Mouse (Mus musculus): ENCODE data around the gene Notch2. TPM values are rescaled to one million over a fixed set of nuclear protein-coding genes. Genes with fewer than 3 reads are reported as not detected.

The Notch2 gene
- polyA plus RNA-seq, 1 experiment from 2014 or later: 33.8 TPM

GRCm38 (mm10) chr3:98003558-98003957 lies 9.8 kb upstream of the Notch2 start:
- WGBS: 81% methylated on average over 4 of the region's 4 CpGs
- Histone ChIP-seq H3K27me3 (no peaks in the 10 kb centered on the region), H3K9me3 (replicated peaks) (no peaks in the 10 kb centered on the region), H3K9ac (no peak overlapping the region), H3K4me2 (no peak overlapping the region), H3K36me3 (no peaks in the 10 kb centered on the region), H3K27ac (no peak overlapping the region), H3K4me3 (replicated peaks) (no peak overlapping the region), H3K4me1 (no peaks in the 10 kb centered on the region)
- no peak for ATAC-seq (replicated peaks; ENCODE audit: low FRiP score)

- H3K36me3 ChIP-seq: no peaks in the 10 kb centered on the region
- no peak overlapping the region for H3K27ac ChIP-seq
- ATAC-seq (replicated peaks; ENCODE audit: low FRiP score): no peak
- no peaks in the 10 kb centered on the region for H3K27me3 ChIP-seq
- 64% methylated on average over 3 of the region's 3 CpGs for WGBS
- no peaks in the 10 kb centered on the region for H3K9me3 ChIP-seq (replicated peaks)
- H3K9ac ChIP-seq: no peak overlapping the region
- H3K4me2 ChIP-seq: no peak overlapping the region
- no peak overlapping the region for H3K4me3 ChIP-seq (replicated peaks)
- no peaks in the 10 kb centered on the region for H3K4me1 ChIP-seq
Measured at GRCm38 (mm10) chr3:98004231-98004630, 9.1 kb upstream of the Notch2 start.

GRCm38 (mm10) chr3:98005306-98005705 lies 8.0 kb upstream of the Notch2 start:
- Histone ChIP-seq H3K4me1 (no peaks in the 10 kb centered on the region), H3K27me3 (no peaks in the 10 kb centered on the region), H3K4me2 (no peak overlapping the region), H3K9ac (no peak overlapping the region), H3K36me3 (no peaks in the 10 kb centered on the region), H3K4me3 (replicated peaks) (no peak overlapping the region), H3K9me3 (replicated peaks) (no peaks in the 10 kb centered on the region), H3K27ac (no peak overlapping the region)
- 75% methylated on average over 5 of the region's 5 CpGs for WGBS
- ATAC-seq (replicated peaks; ENCODE audit: low FRiP score): no peak

GRCm38 (mm10) chr3:98006046-98006691 lies 7.2 kb upstream of the Notch2 start:
- H3K27ac ChIP-seq: no peak overlapping the region
- 85% methylated on average over 8 of the region's 8 CpGs for WGBS
- no peak overlapping the region for H3K4me3 ChIP-seq (replicated peaks)
- H3K9me3 ChIP-seq (replicated peaks): no peaks in the 10 kb centered on the region
- H3K4me2 ChIP-seq: no peak overlapping the region
- H3K27me3 ChIP-seq: no peaks in the 10 kb centered on the region
- H3K36me3 ChIP-seq: no peaks in the 10 kb centered on the region
- ATAC-seq (replicated peaks; ENCODE audit: low FRiP score): no peak
- H3K9ac ChIP-seq: no peak overlapping the region
- no peaks in the 10 kb centered on the region for H3K4me1 ChIP-seq

- Histone ChIP-seq H3K9me3 (replicated peaks) (no peaks in the 10 kb centered on the region), H3K4me2 (no peak overlapping the region), H3K4me1 (no peaks in the 10 kb centered on the region), H3K36me3 (no peaks in the 10 kb centered on the region), H3K27me3 (no peaks in the 10 kb centered on the region), H3K4me3 (replicated peaks) (no peak overlapping the region), H3K9ac (no peak overlapping the region), H3K27ac (no peak overlapping the region)
- no peak for ATAC-seq (replicated peaks; ENCODE audit: low FRiP score)
- 87% methylated on average over 5 of the region's 5 CpGs for WGBS
Measured at GRCm38 (mm10) chr3:98006973-98007372, 6.4 kb upstream of the Notch2 start.

- Histone ChIP-seq H3K9me3 (replicated peaks) (no peaks in the 10 kb centered on the region), H3K4me3 (replicated peaks) (no peak overlapping the region), H3K27me3 (no peaks in the 10 kb centered on the region), H3K27ac (no peak overlapping the region), H3K4me1 (0 out of 2 replicates have a peak, but pooled peaks cover 3% of the 10 kb centered on the region), H3K36me3 (no peaks in the 10 kb centered on the region), H3K4me2 (no peak overlapping the region), H3K9ac (no peak overlapping the region)
- WGBS: 78% methylated on average over 6 of the region's 6 CpGs
- ATAC-seq (replicated peaks; ENCODE audit: low FRiP score): no peak
Measured at GRCm38 (mm10) chr3:98008143-98008542, 5.2 kb upstream of the Notch2 start.

GRCm38 (mm10) chr3:98009190-98009840 lies 4.0 kb upstream of the Notch2 start:
- no peak overlapping the region for H3K4me2 ChIP-seq
- no peak overlapping the region for H3K4me3 ChIP-seq (replicated peaks)
- H3K36me3 ChIP-seq: no peaks in the 10 kb centered on the region
- no peak overlapping the region for H3K27ac ChIP-seq
- no peak for ATAC-seq (replicated peaks; ENCODE audit: low FRiP score)
- H3K4me1 ChIP-seq: 0 out of 2 replicates have a peak, but pooled peaks cover 4% of the 10 kb centered on the region
- H3K9me3 ChIP-seq (replicated peaks): no peaks in the 10 kb centered on the region
- WGBS: 70% methylated on average over 7 of the region's 7 CpGs
- no peak overlapping the region for H3K9ac ChIP-seq
- H3K27me3 ChIP-seq: no peaks in the 10 kb centered on the region

GRCm38 (mm10) chr3:98013086-98013400 lies 284 bp upstream of the Notch2 start:
- Histone ChIP-seq H3K9ac (peak overlapping the region; percentile 38; the same call in 1 of the 2 replicates), H3K36me3 (no peaks in the 10 kb centered on the region), H3K4me3 (replicated peaks) (peak overlapping the region; percentile 97), H3K4me1 (peaks cover 41% of the 10 kb centered on the region), H3K4me2 (peak overlapping the region; percentile 64), H3K9me3 (replicated peaks) (no peaks in the 10 kb centered on the region), H3K27ac (0 out of 2 replicates have a peak overlapping the region, but pooled peaks have one; percentile 97), H3K27me3 (no peaks in the 10 kb centered on the region)
- under 1% methylated on average over 18 of the region's 18 CpGs for WGBS
- no peak for ATAC-seq (replicated peaks; ENCODE audit: low FRiP score)

GRCm38 (mm10) chr3:98015205-98016171 lies 2.2 kb downstream of the Notch2 start:
- H3K4me2 ChIP-seq: peak overlapping the region; percentile 64
- WGBS: 57% methylated on average over 14 of the region's 14 CpGs
- H3K9me3 ChIP-seq (replicated peaks): no peaks in the 10 kb centered on the region
- 0 out of 2 replicates have a peak overlapping the region, but pooled peaks have one; percentile 14 for H3K9ac ChIP-seq
- H3K4me1 ChIP-seq: peaks cover 65% of the 10 kb centered on the region
- peak overlapping the region; percentile 97 for H3K4me3 ChIP-seq (replicated peaks)
- H3K27me3 ChIP-seq: no peaks in the 10 kb centered on the region
- no peak overlapping the region; the same call in 1 of the 2 replicates for H3K27ac ChIP-seq
- ATAC-seq (replicated peaks; ENCODE audit: low FRiP score): no peak
- H3K36me3 ChIP-seq: no peaks in the 10 kb centered on the region

GRCm38 (mm10) chr3:98016901-98017591 lies 3.7 kb downstream of the Notch2 start:
- Histone ChIP-seq H3K4me3 (replicated peaks) (peak overlapping the region; percentile 97; the same call in 1 of the 2 replicates), H3K36me3 (no peaks in the 10 kb centered on the region), H3K9me3 (replicated peaks) (no peaks in the 10 kb centered on the region), H3K27me3 (no peaks in the 10 kb centered on the region), H3K4me1 (peaks cover 78% of the 10 kb centered on the region), H3K4me2 (peak overlapping the region; percentile 64), H3K9ac (0 out of 2 replicates have a peak overlapping the region, but pooled peaks have one; percentile 19), H3K27ac (peak overlapping the region; percentile 62)
- no peak for ATAC-seq (replicated peaks; ENCODE audit: low FRiP score)
- WGBS: 63% methylated on average over 5 of the region's 5 CpGs

GRCm38 (mm10) chr3:98018187-98018586 lies 4.9 kb downstream of the Notch2 start:
- H3K4me1 ChIP-seq: peaks cover 79% of the 10 kb centered on the region
- H3K4me2 ChIP-seq: 0 out of 2 replicates have a peak overlapping the region, but pooled peaks have one; percentile 64
- no peaks in the 10 kb centered on the region for H3K9me3 ChIP-seq (replicated peaks)
- no peak overlapping the region for H3K4me3 ChIP-seq (replicated peaks)
- H3K27me3 ChIP-seq: no peaks in the 10 kb centered on the region
- ATAC-seq (replicated peaks; ENCODE audit: low FRiP score): no peak
- no peak overlapping the region for H3K9ac ChIP-seq
- no peaks in the 10 kb centered on the region for H3K36me3 ChIP-seq
- WGBS: 75% methylated on average over 4 of the region's 4 CpGs
- peak overlapping the region; percentile 62; the same call in 1 of the 2 replicates for H3K27ac ChIP-seq

Data from kidney, embryonic 15.5 days (tissue).